Mouse (Mus musculus) megakaryocyte, embryonic 14.5 days (primary cell): ENCODE measurements around the gene Them7. TPM values are rescaled to one million over a fixed set of nuclear protein-coding genes. Genes with fewer than 3 reads are reported as not detected.

ENCODE experiments used
- H3K27me3 ChIP-seq: replicated peaks from 2 replicates; pipeline ENCODE3; 2012; ENCODE audit warnings: inconsistent platforms
- H3K36me3 ChIP-seq: replicated peaks from 2 replicates; pipeline ENCODE3; 2012; ENCODE audit warnings: low read length, inconsistent platforms, mixed read lengths
- H3K4me1 ChIP-seq: 2 replicates; pipeline ENCODE4 v1.6.1; 2012; ENCODE audit warnings: inconsistent platforms
- H3K4me3 ChIP-seq: replicated peaks from 2 replicates; pipeline ENCODE3; 2012; ENCODE audit warnings: moderate library complexity, mild to moderate bottlenecking, inconsistent platforms
- H3K9me3 ChIP-seq: 2 replicates; pipeline ENCODE4 v1.6.1; 2012; ENCODE audit warnings: inconsistent platforms
- FLI1 ChIP-seq: IDR thresholded peaks from 2 replicates; pipeline ENCODE4 v1.6.1; 2012; ENCODE audit warnings: low read length, inconsistent platforms, mixed read lengths
- GATA1 ChIP-seq: IDR thresholded peaks from 3 replicates; pipeline ENCODE4 v1.6.1; 2012; ENCODE audit warnings: mixed read lengths, low read length, inconsistent platforms, borderline replicate concordance
- polyA plus RNA-seq: library from polyadenylated mRNA; stranded (reverse); fragments of >175 nt; gene quantifications from 2 replicates; pipeline ENCODE4 v1.2.3, GENCODE M21; 2012; ENCODE audit warnings: low replicate concordance; ENCODE audit not compliant: insufficient read depth

Gene Them7
- polyA plus RNA-seq, 1 experiment, result not detected

GRCm38 (mm10) chr2:105358040-105358439, 133.9 kb downstream of the Them7 start:
- Histone ChIP-seq H3K36me3 (no peaks in the 10 kb centered on the region), H3K9me3 (no peaks in the 10 kb centered on the region)
- no peak for TF ChIP-seq FLI1
- TF ChIP-seq GATA1, result no peak

GRCm38 (mm10) chr2:105367623-105368022, 143.5 kb downstream of the Them7 start:
- H3K4me1 ChIP-seq, result peaks cover 7% of the 10 kb centered on the region; the same call in 1 of the 2 replicates
- no peaks in the 10 kb centered on the region for H3K36me3 ChIP-seq
- no peak for TF ChIP-seq GATA1
- no peak for TF ChIP-seq FLI1
- H3K4me3 ChIP-seq, result no peak overlapping the region
- peaks cover 21% of the 10 kb centered on the region for H3K27me3 ChIP-seq
- H3K9me3 ChIP-seq, result peaks cover 2% of the 10 kb centered on the region; the same call in 1 of the 2 replicates

More at GRCm38 (mm10) chr2:105358040-105358439, 133.9 kb downstream of the Them7 start:
- Histone ChIP-seq H3K4me3 (no peak overlapping the region), H3K4me1 (no peaks in the 10 kb centered on the region), H3K27me3 (no peaks in the 10 kb centered on the region)

GRCm38 (mm10) chr2:105370240-105370639, 146.1 kb downstream of the Them7 start:
- Histone ChIP-seq H3K9me3 (peaks cover 6% of the 10 kb centered on the region; the same call in 1 of the 2 replicates), H3K4me1 (peaks cover 5% of the 10 kb centered on the region; the same call in 1 of the 2 replicates), H3K4me3 (no peak overlapping the region), H3K36me3 (no peaks in the 10 kb centered on the region), H3K27me3 (peaks cover 29% of the 10 kb centered on the region)
- no peak for TF ChIP-seq FLI1
- TF ChIP-seq GATA1, result no peak

- H3K27me3 ChIP-seq, result peaks cover 29% of the 10 kb centered on the region
- peaks cover 5% of the 10 kb centered on the region; the same call in 1 of the 2 replicates for H3K4me1 ChIP-seq
Measured at GRCm38 (mm10) chr2:105370698-105371097, 146.6 kb downstream of the Them7 start.

GRCm38 (mm10) chr2:105372156-105372555, 148.0 kb downstream of the Them7 start:
- Histone ChIP-seq H3K9me3 (peaks cover 6% of the 10 kb centered on the region; the same call in 1 of the 2 replicates), H3K27me3 (peaks cover 29% of the 10 kb centered on the region), H3K36me3 (no peaks in the 10 kb centered on the region), H3K4me1 (peaks cover 5% of the 10 kb centered on the region; the same call in 1 of the 2 replicates), H3K4me3 (no peak overlapping the region)
- no peak for TF ChIP-seq FLI1
- no peak for TF ChIP-seq GATA1

More at GRCm38 (mm10) chr2:105370698-105371097, 146.6 kb downstream of the Them7 start:
- TF ChIP-seq GATA1, result no peak
- TF ChIP-seq FLI1, result no peak
- H3K4me3 ChIP-seq, result no peak overlapping the region
- H3K9me3 ChIP-seq, result peaks cover 6% of the 10 kb centered on the region; the same call in 1 of the 2 replicates
- H3K36me3 ChIP-seq, result no peaks in the 10 kb centered on the region

GRCm38 (mm10) chr2:105372727-105373126, 148.6 kb downstream of the Them7 start:
- Histone ChIP-seq H3K4me1 (no peaks in the 10 kb centered on the region), H3K36me3 (no peaks in the 10 kb centered on the region), H3K4me3 (no peak overlapping the region), H3K9me3 (peaks cover 6% of the 10 kb centered on the region; the same call in 1 of the 2 replicates), H3K27me3 (peaks cover 29% of the 10 kb centered on the region)
- TF ChIP-seq GATA1 (no peak), FLI1 (no peak)

GRCm38 (mm10) chr2:105373658-105374057, 149.5 kb downstream of the Them7 start:
- Histone ChIP-seq H3K36me3 (no peaks in the 10 kb centered on the region), H3K9me3 (peaks cover 6% of the 10 kb centered on the region; the same call in 1 of the 2 replicates), H3K4me1 (no peaks in the 10 kb centered on the region), H3K27me3 (peaks cover 29% of the 10 kb centered on the region), H3K4me3 (no peak overlapping the region)
- no peak for TF ChIP-seq FLI1
- TF ChIP-seq GATA1, result no peak

- TF ChIP-seq FLI1 (no peak), GATA1 (no peak)
- Histone ChIP-seq H3K36me3 (no peaks in the 10 kb centered on the region), H3K9me3 (peaks cover 6% of the 10 kb centered on the region), H3K27me3 (peaks cover 24% of the 10 kb centered on the region), H3K4me1 (no peaks in the 10 kb centered on the region), H3K4me3 (no peak overlapping the region)
Measured at GRCm38 (mm10) chr2:105375261-105375660, 151.1 kb downstream of the Them7 start.

- no peaks in the 10 kb centered on the region for H3K4me1 ChIP-seq
- no peak for TF ChIP-seq GATA1
- TF ChIP-seq FLI1, result no peak
- no peaks in the 10 kb centered on the region for H3K36me3 ChIP-seq
- peaks cover 21% of the 10 kb centered on the region for H3K27me3 ChIP-seq
- H3K4me3 ChIP-seq, result no peak overlapping the region
- peaks cover 7% of the 10 kb centered on the region for H3K9me3 ChIP-seq
Measured at GRCm38 (mm10) chr2:105375705-105376104, 151.6 kb downstream of the Them7 start.

- Histone ChIP-seq H3K9me3 (peaks cover 12% of the 10 kb centered on the region), H3K4me3 (no peak overlapping the region), H3K4me1 (no peaks in the 10 kb centered on the region), H3K36me3 (no peaks in the 10 kb centered on the region), H3K27me3 (no peaks in the 10 kb centered on the region)
- TF ChIP-seq FLI1 (no peak), GATA1 (no peak)
Measured at GRCm38 (mm10) chr2:105379682-105380081, 155.6 kb downstream of the Them7 start.

GRCm38 (mm10) chr2:105380757-105381319, 156.7 kb downstream of the Them7 start:
- Histone ChIP-seq H3K36me3 (peaks cover 5% of the 10 kb centered on the region), H3K9me3 (peaks cover 12% of the 10 kb centered on the region), H3K4me3 (no peak overlapping the region), H3K27me3 (no peaks in the 10 kb centered on the region), H3K4me1 (peaks cover 4% of the 10 kb centered on the region)
- TF ChIP-seq FLI1 (no peak), GATA1 (no peak)
